Mouse (Mus musculus): Measurements from ENCODE around the gene Sh2d3c. TPM values are rescaled to one million over a fixed set of nuclear protein-coding genes. Genes with fewer than 3 reads are reported as not detected.

Sh2d3c gene
- polyA plus RNA-seq, 1 experiment, result 106 TPM

GRCm38 (mm10) chr2:32775359-32776074, 54.7 kb downstream of the Sh2d3c start, which contains the start of the genes Ttc16 and Ptrh1:
Gene Ttc16, minus strand, starts transcription at chr2:32775633.
Gene Ptrh1, plus strand, starts transcription at chr2:32775786.
- WGBS, result under 1% methylated on average over 46 of the region's 46 CpGs
- Histone ChIP-seq H3K36me3 (ENCODE audit: control insufficient read depth, insufficient read depth, low read length) (no peaks in the 10 kb centered on the region), H3K27me3 (ENCODE audit: control insufficient read depth, insufficient read depth, low read length) (no peaks in the 10 kb centered on the region), H3K27ac (ENCODE audit: control insufficient read depth, insufficient read depth, low read length) (peak within 1 kb of the TSS; percentile 0; the same call in 1 of the 2 replicates), H3K4me3 (ENCODE audit: control insufficient read depth, insufficient read depth, low read length) (peak within 1 kb of the TSS; percentile 78), H3K4me1 (replicated peaks; ENCODE audit: control insufficient read depth, insufficient read depth, low read length) (peaks cover 62% of the 10 kb centered on the region)
- peak; percentile 98 for DNase-seq
- TF ChIP-seq POLR2A (IDR thresholded peaks at IDR 0.05; ENCODE audit: control insufficient read depth, extremely low read depth, insufficient read depth, low read length, poor library complexity), result 0 out of 2 replicates have a peak, but pooled peaks have one; percentile 56
- TF ChIP-seq CTCF (IDR thresholded peaks at IDR 0.05; ENCODE audit: borderline replicate concordance, control insufficient read depth, extremely low read depth, insufficient read depth, low read length, poor library complexity), result 0 out of 2 replicates have a peak, but pooled peaks have one; percentile 22

GRCm38 (mm10) chr2:32776192-32776591, 55.3 kb downstream of the Sh2d3c start:
- 49% methylated on average over 22 of the region's 22 CpGs for WGBS
- no peak for TF ChIP-seq POLR2A (IDR thresholded peaks at IDR 0.05; ENCODE audit: control insufficient read depth, extremely low read depth, insufficient read depth, low read length, poor library complexity)
- TF ChIP-seq CTCF (IDR thresholded peaks at IDR 0.05; ENCODE audit: borderline replicate concordance, control insufficient read depth, extremely low read depth, insufficient read depth, low read length, poor library complexity), result no peak
- no peak for DNase-seq
- H3K4me3 ChIP-seq (ENCODE audit: control insufficient read depth, insufficient read depth, low read length), result peak overlapping the region; percentile 78
- no peaks in the 10 kb centered on the region for H3K27me3 ChIP-seq (ENCODE audit: control insufficient read depth, insufficient read depth, low read length)
- H3K27ac ChIP-seq (ENCODE audit: control insufficient read depth, insufficient read depth, low read length), result no peak overlapping the region
- H3K4me1 ChIP-seq (replicated peaks; ENCODE audit: control insufficient read depth, insufficient read depth, low read length), result peaks cover 64% of the 10 kb centered on the region
- H3K36me3 ChIP-seq (ENCODE audit: control insufficient read depth, insufficient read depth, low read length), result no peaks in the 10 kb centered on the region

GRCm38 (mm10) chr2:32778081-32778480, 57.2 kb downstream of the Sh2d3c start:
- Histone ChIP-seq H3K4me3 (ENCODE audit: control insufficient read depth, insufficient read depth, low read length) (peak overlapping the region; percentile 24), H3K27me3 (ENCODE audit: control insufficient read depth, insufficient read depth, low read length) (no peaks in the 10 kb centered on the region), H3K27ac (ENCODE audit: control insufficient read depth, insufficient read depth, low read length) (peak overlapping the region; percentile 78), H3K36me3 (ENCODE audit: control insufficient read depth, insufficient read depth, low read length) (no peaks in the 10 kb centered on the region), H3K4me1 (replicated peaks; ENCODE audit: control insufficient read depth, insufficient read depth, low read length) (peaks cover 60% of the 10 kb centered on the region)
- TF ChIP-seq CTCF (IDR thresholded peaks at IDR 0.05; ENCODE audit: borderline replicate concordance, control insufficient read depth, extremely low read depth, insufficient read depth, low read length, poor library complexity) (0 out of 2 replicates have a peak, but pooled peaks have one; percentile 26), POLR2A (IDR thresholded peaks at IDR 0.05; ENCODE audit: control insufficient read depth, extremely low read depth, insufficient read depth, low read length, poor library complexity) (0 out of 2 replicates have a peak, but pooled peaks have one; percentile 47)
- WGBS, result 3% methylated on average over 6 of the region's 6 CpGs
- DNase-seq, result peak; percentile 88

- H3K36me3 ChIP-seq (ENCODE audit: control insufficient read depth, insufficient read depth, low read length), result no peaks in the 10 kb centered on the region
- peak overlapping the region; percentile 22; the same call in 1 of the 2 replicates for H3K27ac ChIP-seq (ENCODE audit: control insufficient read depth, insufficient read depth, low read length)
- WGBS, result 49% methylated on average over 8 of the region's 8 CpGs
- H3K27me3 ChIP-seq (ENCODE audit: control insufficient read depth, insufficient read depth, low read length), result no peaks in the 10 kb centered on the region
- TF ChIP-seq CTCF (IDR thresholded peaks at IDR 0.05; ENCODE audit: borderline replicate concordance, control insufficient read depth, extremely low read depth, insufficient read depth, low read length, poor library complexity) (peak; percentile 72; the same call in 1 of the 2 replicates), POLR2A (IDR thresholded peaks at IDR 0.05; ENCODE audit: control insufficient read depth, extremely low read depth, insufficient read depth, low read length, poor library complexity) (no peak)
- no peak overlapping the region for H3K4me3 ChIP-seq (ENCODE audit: control insufficient read depth, insufficient read depth, low read length)
- DNase-seq, result peak; percentile 64
- peaks cover 66% of the 10 kb centered on the region for H3K4me1 ChIP-seq (replicated peaks; ENCODE audit: control insufficient read depth, insufficient read depth, low read length)
These were observed 58.3 kb downstream of the Sh2d3c start for GRCm38 (mm10) chr2:32779131-32779530.

GRCm38 (mm10) chr2:32779714-32780113, 58.9 kb downstream of the Sh2d3c start:
- H3K27ac ChIP-seq (ENCODE audit: control insufficient read depth, insufficient read depth, low read length), result no peak overlapping the region
- WGBS, result 93% methylated on average over 6 of the region's 6 CpGs
- TF ChIP-seq CTCF (IDR thresholded peaks at IDR 0.05; ENCODE audit: borderline replicate concordance, control insufficient read depth, extremely low read depth, insufficient read depth, low read length, poor library complexity), result no peak
- TF ChIP-seq POLR2A (IDR thresholded peaks at IDR 0.05; ENCODE audit: control insufficient read depth, extremely low read depth, insufficient read depth, low read length, poor library complexity), result no peak
- DNase-seq, result no peak
- H3K4me3 ChIP-seq (ENCODE audit: control insufficient read depth, insufficient read depth, low read length), result no peak overlapping the region
- H3K36me3 ChIP-seq (ENCODE audit: control insufficient read depth, insufficient read depth, low read length), result no peaks in the 10 kb centered on the region
- no peaks in the 10 kb centered on the region for H3K27me3 ChIP-seq (ENCODE audit: control insufficient read depth, insufficient read depth, low read length)
- H3K4me1 ChIP-seq (replicated peaks; ENCODE audit: control insufficient read depth, insufficient read depth, low read length), result peaks cover 67% of the 10 kb centered on the region

GRCm38 (mm10) chr2:32781710-32782109, 60.9 kb downstream of the Sh2d3c start:
- no peak for DNase-seq
- Histone ChIP-seq H3K36me3 (ENCODE audit: control insufficient read depth, insufficient read depth, low read length) (no peaks in the 10 kb centered on the region), H3K4me1 (replicated peaks; ENCODE audit: control insufficient read depth, insufficient read depth, low read length) (peaks cover 57% of the 10 kb centered on the region), H3K27me3 (ENCODE audit: control insufficient read depth, insufficient read depth, low read length) (no peaks in the 10 kb centered on the region), H3K4me3 (ENCODE audit: control insufficient read depth, insufficient read depth, low read length) (no peak overlapping the region), H3K27ac (ENCODE audit: control insufficient read depth, insufficient read depth, low read length) (no peak overlapping the region)
- 81% methylated on average over 6 of the region's 6 CpGs for WGBS
- no peak for TF ChIP-seq POLR2A (IDR thresholded peaks at IDR 0.05; ENCODE audit: control insufficient read depth, extremely low read depth, insufficient read depth, low read length, poor library complexity)
- no peak for TF ChIP-seq CTCF (IDR thresholded peaks at IDR 0.05; ENCODE audit: borderline replicate concordance, control insufficient read depth, extremely low read depth, insufficient read depth, low read length, poor library complexity)
